23 mouse cellular contexts compared by ENCODE assay signal in the genomic region with DNA sequence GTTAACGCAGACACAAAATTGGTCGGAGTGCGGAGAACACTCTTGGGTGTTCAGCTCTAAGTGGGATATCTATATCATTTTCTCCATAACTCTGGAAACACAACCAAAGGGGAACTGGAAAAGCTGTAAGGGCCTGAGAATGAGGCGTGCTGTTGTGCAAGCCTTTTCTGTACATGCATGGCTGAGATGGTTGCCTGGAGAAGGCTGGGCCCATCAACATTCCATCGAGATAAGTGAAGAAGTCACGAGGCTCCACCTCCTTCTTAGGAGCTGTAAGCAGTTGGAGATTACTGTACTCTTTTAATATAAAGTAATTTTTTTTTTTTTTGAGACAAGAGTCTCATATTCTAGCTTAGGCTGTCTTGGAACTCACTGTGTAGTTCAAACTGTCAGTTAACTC. TPM values are rescaled to one million over a fixed set of nuclear protein-coding genes. Genes with fewer than 3 reads are reported as not detected.
A peak's percentile ranks its signal among the peaks of the same experiment; 100 is the strongest.
DNase-seq lines count a peak whose midpoint lies in the region; ATAC-seq lines count a peak whose summit lies in the region.
"Had no signal": no experiment of that assay in that cellular context is flagged by ENCODE, and none has a peak within 500 bp of the region (broad histone marks: within the 10 kb centered on the region; RNA-seq: fewer than 3 reads in every experiment).

No protein-coding gene starts in this region.

- no peak overlapping the region for H3K4me3 ChIP-seq in lung, embryonic 15.5 days
- H3K4me3 ChIP-seq: embryonic facial prominence, embryonic 12.5 days; forebrain, embryonic 12.5 days; heart, embryonic 15.5 days had no signal

- WGBS in lung, embryonic 15.5 days = 54% methylated on average over 6 of the region's 6 CpGs

- peak; percentile 77 to 78 for DNase-seq in lung, adult 18-20 months
- DNase-seq in lung, postnatal 14 days = peak; percentile 43
- no peak for DNase-seq in heart, adult 8-10 months (ENCODE audit: low spot score)
- no peak for DNase-seq in cerebellum, postnatal 4 days (ENCODE audit: low spot score in 2 of 2)
- DNase-seq: adrenal gland, postnatal 10 days; cerebellum, adult 11 months; cerebellum, adult 8-10 months; cerebellum, postnatal 14 days; forebrain, postnatal 0 days; gastrocnemius, postnatal 25 days; heart, postnatal 14 days had no signal

- ATAC-seq in lung, embryonic 15.5 days (ENCODE audit: borderline replicate concordance, extremely low read depth, low FRiP score, low TSS enrichment) = 0 out of 2 replicates have a peak, but pooled peaks have one; percentile 56
- ATAC-seq in megakaryocyte progenitor cell, adult 5-6 weeks (replicated peaks; ENCODE audit: poor library complexity) = peak; percentile 18; the same call in 1 of the 2 replicates
- ATAC-seq in megakaryocyte, adult 5-6 weeks (ENCODE audit: poor library complexity, severe bottlenecking) = no peak
- ATAC-seq: forebrain, postnatal 0 days had no signal

- peak overlapping the region; percentile 48 for H3K27ac ChIP-seq in lung, embryonic 15.5 days
- H3K27ac ChIP-seq: embryonic facial prominence, embryonic 12.5 days; forebrain, embryonic 12.5 days; heart, embryonic 15.5 days; hindbrain, embryonic 14.5 days had no signal

- no peaks in the 10 kb centered on the region for H3K27me3 ChIP-seq in lung, embryonic 15.5 days
- H3K27me3 ChIP-seq: embryonic facial prominence, embryonic 12.5 days; forebrain, embryonic 12.5 days; heart, embryonic 15.5 days had no signal

- no peaks in the 10 kb centered on the region for H3K9me3 ChIP-seq in lung, embryonic 15.5 days
- H3K9me3 ChIP-seq: embryonic facial prominence, embryonic 12.5 days; forebrain, embryonic 12.5 days; heart, embryonic 15.5 days had no signal

- H3K4me1 ChIP-seq in lung, embryonic 15.5 days = no peaks in the 10 kb centered on the region
- H3K4me1 ChIP-seq: embryonic facial prominence, embryonic 12.5 days; forebrain, embryonic 12.5 days; heart, embryonic 15.5 days had no signal

- no peaks in the 10 kb centered on the region for H3K36me3 ChIP-seq in lung, embryonic 15.5 days
- H3K36me3 ChIP-seq: embryonic facial prominence, embryonic 12.5 days; forebrain, embryonic 12.5 days; heart, embryonic 15.5 days had no signal

- no peak overlapping the region for H3K4me2 ChIP-seq in lung, embryonic 15.5 days
- H3K4me2 ChIP-seq: embryonic facial prominence, embryonic 12.5 days; forebrain, embryonic 12.5 days; heart, embryonic 11.5 days; heart, embryonic 15.5 days; hindbrain, embryonic 14.5 days had no signal

- H3K9ac ChIP-seq in lung, embryonic 15.5 days = no peak overlapping the region
- H3K9ac ChIP-seq: embryonic facial prominence, embryonic 12.5 days; forebrain, embryonic 12.5 days; forebrain, postnatal 0 days; heart, embryonic 15.5 days; hindbrain, embryonic 14.5 days had no signal

RNA-seq across cellular contexts. Expression of a gene that starts 5.8 kb away (rescaled TPM):
- polyA plus RNA-seq in lung, embryonic 15.5 days (2015; fragmentation: Nextera tagmentation; extraction: Ambion mirVana) = not detected in 2 replicates
- not detected in 2 replicates for total RNA-seq in megakaryocyte progenitor cell, adult 5-6 weeks (2015)
- not detected in 2 replicates for total RNA-seq in megakaryocyte progenitor cell, adult 5-6 weeks (2017)
- total RNA-seq in megakaryocyte, adult 5-6 weeks (2015) = not detected in 2 replicates
- not detected in 2 replicates for total RNA-seq in megakaryocyte, adult 5-6 weeks (2017)
- total RNA-seq in heart, adult 8-10 months (2022) = not detected
- total RNA-seq: adrenal gland, postnatal 10 days; adrenal gland, postnatal 4 days; ES-E14; gastrocnemius, adult 18-20 months; gastrocnemius, postnatal 25 days; heart, postnatal 14 days; hematopoietic stem cell, adult 5-6 weeks had no signal
- polyA plus RNA-seq: forebrain, embryonic 12.5 days; heart, embryonic 15.5 days had no signal

RNA-seq across cellular contexts. Expression of a gene that starts 44.3 kb away (rescaled TPM):
- polyA plus RNA-seq in lung, embryonic 15.5 days (2015; fragmentation: Nextera tagmentation; extraction: Ambion mirVana) = 39.8 and 40.8 TPM in 2 replicates
- total RNA-seq in megakaryocyte progenitor cell, adult 5-6 weeks (2015) = 39.5 and 42.9 TPM in 2 replicates
- 121 and 156 TPM in 2 replicates for total RNA-seq in megakaryocyte progenitor cell, adult 5-6 weeks (2017)
- total RNA-seq in megakaryocyte, adult 5-6 weeks (2015) = 31.9 and 38.2 TPM in 2 replicates
- total RNA-seq in megakaryocyte, adult 5-6 weeks (2017) = 107 and 137 TPM in 2 replicates
- 10 to 100 TPM; 36.7 to 42.5 (median 38.9) TPM for total RNA-seq in heart, adult 8-10 months (2022)

Comparison
In these comparisons a context has a peak if more than half of its experiments do, and no peak if none do; other contexts are left out.
1. DNase-seq: peak in lung, adult 18-20 months (2 of 2) and lung, postnatal 14 days (single experiment); none in heart, adult 8-10 months (single experiment) and cerebellum, postnatal 4 days (0 of 2).